Mouse (Mus musculus) stomach, postnatal 0 days (tissue): ENCODE results near the gene Tbl1x.

Experiments used
- CTCF ChIP-seq: IDR thresholded peaks from 2 replicates; pipeline ENCODE4 v1.5.1; 2016; ENCODE audit warnings: antibody characterized with exemption, low read depth, mild to moderate bottlenecking, moderate library complexity
- EP300 ChIP-seq: optimal IDR thresholded peaks from 2 replicates; pipeline ENCODE3; 2016; ENCODE audit warnings: antibody characterized with exemption

DNA sequence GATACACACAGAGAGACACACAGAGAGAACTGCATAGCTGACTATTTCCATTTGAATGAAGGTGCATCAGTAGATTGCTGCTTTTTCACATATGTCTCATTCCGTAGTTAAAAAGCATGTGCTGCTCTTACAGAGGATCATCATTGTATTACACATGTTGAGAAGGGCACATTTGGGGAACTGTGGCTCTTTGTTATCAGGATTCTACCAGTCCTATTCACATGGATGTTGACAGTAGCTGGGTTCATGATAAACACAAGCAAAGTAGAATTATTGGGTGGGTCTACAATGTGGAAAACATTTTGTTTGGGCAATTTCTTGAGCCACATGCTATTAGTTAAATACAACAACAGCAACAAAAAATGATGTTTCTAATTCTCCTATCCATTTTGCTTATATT lies 55.9 kb downstream of the Tbl1x start:
- TF ChIP-seq CTCF, result no peak
- no peak for TF ChIP-seq EP300
